Mouse (Mus musculus) spleen, postnatal 4 days (tissue): ENCODE measurements at regions not wholly inside any gene's neighbourhood (a gene's known extent, or its start where the extent isn't known, plus 50 kb on each side); places are given as distances from the start of the nearest gene placed in this dataset.
"Not testable (repeated sequence)": the region's sequence is repeated elsewhere in the genome, so short reads cannot be mapped to it uniquely, and the experiment has no call there.

Experiments
- DNase-seq, 2 experiments: peaks; one replicate each; pipeline ENCODE4 v3.0.0; 2022; ENCODE audit warnings: low spot score in 2 of 2

DNA sequence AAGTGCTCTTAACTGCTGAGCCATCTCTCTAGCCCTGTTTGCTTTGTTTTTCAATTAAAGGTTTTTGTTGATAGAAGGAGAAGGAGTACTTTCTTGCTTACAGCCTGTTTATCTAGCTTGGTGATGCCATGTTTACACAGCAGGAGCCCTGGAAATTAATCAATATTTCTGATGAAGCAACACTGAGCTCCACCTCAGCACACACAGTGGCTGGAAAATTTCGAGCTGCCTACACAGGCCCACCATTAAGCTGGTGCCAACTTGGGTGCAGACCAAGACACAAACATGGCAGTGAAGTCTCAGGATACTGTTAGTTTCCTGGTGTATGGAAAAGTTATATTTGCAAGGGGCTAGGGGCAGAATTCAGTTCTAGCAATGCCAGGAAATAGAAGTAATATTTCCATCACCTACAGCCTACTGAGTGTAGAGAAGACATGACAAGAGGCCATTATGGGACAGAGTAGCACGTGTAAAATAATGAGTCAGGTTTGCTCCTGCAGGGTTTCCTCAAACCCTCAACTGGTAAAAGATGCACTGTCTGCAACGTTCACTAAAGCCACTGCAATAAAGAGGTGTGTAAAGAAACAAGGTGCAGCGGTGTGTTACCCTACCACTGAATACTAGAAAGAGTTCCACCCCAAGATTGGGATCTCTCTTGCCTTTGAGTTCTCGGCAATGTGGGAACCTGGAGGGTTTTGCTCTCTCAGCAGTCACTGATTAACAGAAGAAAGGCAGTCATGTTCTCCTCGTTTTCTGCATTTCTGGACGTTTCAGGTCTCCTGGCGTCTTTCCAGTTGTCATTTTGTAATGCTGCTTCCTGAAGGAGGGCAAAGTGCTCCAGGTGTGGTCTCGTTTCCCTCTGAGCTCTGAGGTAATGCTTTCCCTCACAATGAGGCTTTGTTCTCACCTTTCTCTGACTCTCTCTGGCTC lies 108.8 kb upstream of the Fhl2 start:
- DNase-seq = no peak

DNA sequence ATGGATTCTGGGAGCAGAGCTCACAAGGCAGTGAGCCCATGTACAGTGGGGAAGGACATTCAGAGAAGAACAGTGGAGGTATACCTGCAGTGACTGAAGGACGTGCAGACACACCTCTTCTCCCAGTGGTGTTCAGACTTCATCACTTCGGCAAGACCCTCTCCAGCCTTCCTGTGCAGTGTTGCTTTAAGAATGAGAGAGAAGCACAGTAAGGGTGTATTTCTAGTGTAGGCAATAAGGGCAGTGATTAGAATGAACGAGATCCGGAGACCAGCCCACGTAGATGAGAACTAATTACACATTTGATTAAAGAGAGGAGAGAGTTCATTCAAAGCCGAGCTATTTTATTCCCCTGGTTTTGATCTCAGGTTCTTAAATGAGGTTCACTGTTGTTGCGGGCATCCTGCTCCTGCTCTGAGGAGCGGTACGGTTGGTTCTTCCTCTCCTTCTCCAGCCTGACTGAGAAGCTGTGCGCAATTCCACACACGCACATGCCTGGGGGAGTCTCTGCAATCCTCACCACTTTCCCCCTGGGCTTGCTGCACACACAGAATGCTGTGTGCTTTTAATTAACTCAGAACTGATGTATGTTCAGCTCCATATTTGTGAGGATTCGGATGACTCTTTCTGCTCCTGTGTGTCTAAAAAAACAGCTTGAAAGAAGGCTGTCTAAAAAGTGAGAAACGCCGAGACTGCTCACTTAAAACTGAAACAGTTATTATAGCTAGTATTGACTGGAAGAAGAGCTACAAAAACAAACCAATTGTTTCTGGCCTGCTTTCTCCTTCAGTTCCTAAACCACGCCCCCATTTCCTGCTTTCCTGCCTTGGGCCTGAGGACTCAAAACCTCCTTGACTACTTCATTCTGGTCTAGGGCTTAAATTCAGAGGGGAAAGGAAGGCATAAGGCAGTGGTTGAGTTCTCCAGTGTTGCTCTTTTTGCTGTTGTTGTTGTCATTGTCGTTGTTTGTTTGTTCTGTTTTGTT lies 114.2 kb upstream of the Fhl2 start:
- DNase-seq = no peak

- DNase-seq = not testable (repeated sequence)
Measured at GRCm38 (mm10) chr1:43316331-43316730, 119.5 kb upstream of the Fhl2 start.

DNA sequence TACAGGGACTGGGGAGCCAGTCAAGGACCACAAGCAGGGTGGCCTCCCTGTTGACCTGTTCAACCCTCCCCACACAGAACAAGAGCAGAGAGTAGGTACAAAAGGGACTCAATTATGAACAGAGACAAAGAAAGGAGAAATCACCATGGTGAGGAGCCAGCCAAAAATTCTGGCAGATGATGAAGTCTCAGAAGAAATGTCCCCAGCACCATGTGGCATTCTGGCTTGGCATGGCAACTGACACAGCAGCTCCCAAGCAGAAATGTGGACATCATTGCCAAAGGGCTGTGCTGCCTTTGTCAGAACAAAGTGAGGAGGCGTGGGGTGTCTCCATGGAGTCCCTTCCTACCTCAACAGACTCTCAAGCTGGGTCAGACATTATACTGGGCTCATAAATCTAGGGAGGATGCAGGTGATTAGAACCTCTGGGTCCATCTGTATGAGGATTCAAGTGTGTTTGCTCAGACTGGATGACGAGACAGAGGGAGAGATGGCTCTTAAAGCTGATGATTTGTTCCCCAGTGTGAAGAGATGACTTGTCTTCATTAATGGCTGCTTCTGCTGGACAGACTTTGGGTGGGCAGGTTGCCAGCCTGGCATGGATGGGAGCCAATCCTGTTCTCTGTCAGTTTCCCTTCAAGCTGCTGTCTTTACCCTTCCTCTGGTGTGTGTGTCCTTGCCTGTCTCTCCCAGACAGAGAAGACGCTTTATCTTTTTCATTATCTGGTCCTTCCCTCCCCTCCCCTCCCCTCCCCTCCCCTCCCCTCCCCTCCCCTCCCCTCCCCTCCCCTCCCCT lies 120.5 kb upstream of the Fhl2 start:
- DNase-seq = no peak

DNA sequence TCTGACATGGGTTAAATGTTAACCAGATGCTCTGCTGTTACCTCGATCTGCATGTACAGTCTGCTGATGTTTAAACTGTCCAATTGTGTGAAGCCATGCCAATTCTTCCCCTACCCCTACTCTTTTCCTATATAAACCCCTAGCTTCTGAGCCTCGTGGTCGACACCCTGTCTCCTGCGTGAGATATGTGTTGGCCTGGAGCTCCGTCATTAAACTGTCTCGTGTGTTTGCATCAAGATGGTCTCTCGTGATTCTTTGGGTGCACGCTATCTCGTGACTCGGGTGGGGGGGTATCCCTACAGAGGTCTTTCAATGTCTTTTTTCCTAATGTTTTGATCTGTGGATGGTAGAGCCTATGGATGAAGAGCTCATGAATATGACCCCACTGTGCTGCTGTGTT lies 110.9 kb upstream of the Nck2 start:
- DNase-seq = not testable (repeated sequence)

GRCm38 (mm10) chr1:43337168-43337784 lies 107.1 kb upstream of the Nck2 start:
- DNase-seq = peak in 1 of 2 experiments; percentile 34

DNA sequence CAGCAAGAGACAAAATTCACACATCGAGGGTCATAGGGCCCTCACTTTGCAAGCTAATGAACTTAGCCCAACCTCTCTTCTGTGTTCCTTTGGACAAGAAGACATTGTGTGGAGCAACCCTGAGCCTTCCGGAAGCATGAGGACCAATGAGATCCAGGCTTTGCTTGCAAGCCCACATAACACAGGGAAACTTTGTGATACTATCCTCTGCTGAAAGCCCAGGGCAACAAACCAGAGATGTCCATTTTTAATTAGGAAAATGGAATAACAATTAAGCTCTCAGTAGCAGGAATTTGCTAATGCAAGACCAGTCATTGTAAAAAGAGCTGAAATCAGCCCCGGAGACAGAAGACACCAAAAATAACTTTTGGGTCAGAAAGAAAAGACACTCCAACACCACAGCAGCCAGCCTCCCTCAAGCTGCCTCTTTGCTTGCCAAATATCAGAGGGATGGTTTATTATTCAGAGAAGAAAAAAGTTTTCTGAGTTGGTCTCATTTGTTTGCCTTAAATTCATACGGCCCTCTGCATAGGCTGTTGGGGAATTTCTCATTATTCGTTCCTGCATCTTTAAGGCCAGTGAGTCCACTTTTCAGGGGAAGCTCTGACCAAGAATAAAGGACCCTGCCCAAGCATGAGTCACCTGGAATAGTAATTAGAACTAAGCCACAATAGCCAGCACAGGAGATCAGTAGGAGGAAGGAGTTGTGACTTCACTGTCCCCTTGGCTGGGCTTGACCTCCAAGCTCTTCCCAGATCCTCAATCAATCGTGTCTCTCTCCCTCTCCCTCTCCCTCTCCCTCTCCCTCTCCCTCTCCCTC lies 106.1 kb upstream of the Nck2 start:
- DNase-seq = no peak

DNA sequence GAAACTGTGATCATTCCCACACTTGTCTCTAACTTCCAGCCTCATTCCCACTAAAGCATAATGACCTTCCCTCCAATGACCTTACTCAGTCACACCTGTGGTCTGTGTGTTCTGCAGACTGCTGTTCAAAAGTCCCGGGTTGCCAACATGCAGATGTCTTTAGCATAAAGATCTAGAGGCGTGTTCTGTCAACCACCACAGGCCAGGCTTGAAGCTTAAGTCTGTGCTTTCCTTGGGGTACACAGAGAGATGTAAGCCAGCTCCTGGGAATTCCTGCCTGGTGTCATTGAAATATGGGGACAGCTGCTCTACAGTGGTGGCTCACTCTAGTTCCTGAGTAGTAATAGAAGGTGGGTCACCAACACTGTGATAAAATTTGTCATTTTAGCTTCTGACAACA lies 101.5 kb upstream of the Nck2 start:
- no peak for DNase-seq

DNA sequence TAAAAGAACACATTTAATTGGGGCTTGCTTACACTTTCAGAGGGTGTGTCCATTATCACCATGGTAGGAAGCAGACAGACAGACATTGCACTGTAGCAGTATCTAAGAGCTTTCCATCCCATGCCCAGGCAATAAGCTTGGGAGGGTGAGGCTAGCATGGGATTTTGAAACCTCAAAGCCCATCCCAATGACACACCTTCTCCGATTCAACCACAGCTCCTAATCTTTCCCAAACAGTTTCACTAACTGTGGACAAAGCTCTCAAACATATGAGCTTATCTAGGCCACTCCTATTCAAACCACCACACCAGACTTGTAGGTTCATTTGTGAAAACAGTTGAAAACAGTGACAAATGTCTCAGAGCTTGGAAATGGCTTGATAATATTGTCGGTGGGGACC lies 101.0 kb upstream of the Nck2 start:
- no peak for DNase-seq

- DNase-seq = no peak
Measured at GRCm38 (mm10) chr1:43344001-43344400, 100.4 kb upstream of the Nck2 start.

DNA sequence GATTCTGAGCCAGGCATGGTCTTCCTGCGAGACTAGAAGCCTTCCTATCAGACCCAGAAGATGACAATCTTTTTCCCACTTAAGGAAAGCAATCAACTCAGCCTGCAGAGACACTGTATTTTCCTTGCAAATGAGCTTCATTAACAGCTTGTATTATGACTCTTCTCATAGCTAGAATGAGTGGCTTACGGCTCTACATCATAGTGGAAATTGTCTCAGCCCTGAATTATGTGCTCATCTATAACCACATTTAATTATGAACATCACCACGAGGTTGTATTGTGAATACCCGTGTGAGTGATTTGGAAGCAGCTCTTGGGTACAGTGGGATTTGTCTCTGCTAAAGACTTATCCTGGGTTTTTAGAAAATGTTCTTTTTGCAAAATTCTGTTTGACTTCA lies 97.2 kb upstream of the Nck2 start:
- DNase-seq = no peak

- no peak for DNase-seq
Measured at GRCm38 (mm10) chr1:43349966-43350365, 94.4 kb upstream of the Nck2 start.

- DNase-seq = peak in 1 of 2 experiments; percentile 38
Measured at GRCm38 (mm10) chr1:43358191-43358590, 86.2 kb upstream of the Nck2 start.

DNA sequence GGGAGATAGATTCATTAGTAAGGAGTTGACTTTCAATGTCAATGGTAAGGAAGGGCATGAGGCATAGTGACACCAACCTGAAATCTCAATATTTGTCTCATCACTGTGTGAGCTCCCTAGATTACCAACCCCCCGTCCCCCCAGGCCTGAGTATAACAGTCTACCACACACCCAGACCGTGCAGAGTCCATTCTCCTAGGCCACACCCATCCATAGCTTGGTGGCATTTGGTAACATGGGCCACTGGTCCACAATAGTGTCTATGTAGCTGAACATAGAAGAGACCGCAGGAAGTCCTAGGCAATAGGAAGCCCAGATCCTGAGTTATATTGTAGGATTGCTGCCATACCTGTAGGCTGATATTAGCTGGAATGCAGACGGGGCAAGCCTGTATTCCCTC lies 84.7 kb upstream of the Nck2 start:
- DNase-seq = no peak

DNA sequence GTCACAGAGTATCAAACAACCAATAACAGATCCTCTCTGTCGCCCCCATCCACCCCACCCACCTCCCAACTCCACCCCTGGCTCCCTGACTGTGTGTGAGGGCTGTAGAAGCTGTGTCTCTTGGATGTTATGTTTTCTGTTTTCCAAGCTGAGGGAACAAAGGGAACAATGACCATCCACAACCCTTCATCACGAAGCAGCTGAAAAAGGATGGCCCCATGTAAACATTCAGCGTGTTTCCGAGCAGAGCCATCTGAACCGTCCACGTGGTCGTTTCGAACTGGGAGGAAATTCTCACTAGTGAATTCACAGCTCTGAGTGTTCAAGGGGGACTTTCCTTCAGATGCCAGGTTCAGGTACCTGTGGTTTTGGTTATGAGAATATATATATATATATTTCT lies 84.1 kb upstream of the Nck2 start:
- no peak for DNase-seq

DNA sequence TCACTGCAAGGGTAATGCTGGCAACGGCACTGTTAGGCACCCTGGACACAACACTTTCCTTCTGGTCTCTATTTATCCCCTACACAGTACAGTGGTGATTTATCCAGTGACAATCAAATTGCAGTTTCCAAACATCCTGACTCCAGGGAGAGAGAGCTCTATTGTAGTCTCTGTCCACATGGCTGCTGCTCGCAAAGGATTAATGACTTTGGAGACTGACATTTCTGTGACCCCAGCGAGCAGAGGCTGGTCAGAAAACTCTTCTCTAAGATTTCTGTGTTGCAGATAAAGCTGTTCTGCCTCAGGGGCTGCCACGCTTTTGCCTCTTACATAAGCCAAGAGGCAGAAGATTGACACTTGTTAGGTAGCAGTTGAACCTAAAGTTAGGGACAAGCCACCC lies 83.6 kb upstream of the Nck2 start:
- no peak for DNase-seq

- DNase-seq = no peak
Measured at GRCm38 (mm10) chr1:43361455-43361863, 82.9 kb upstream of the Nck2 start.

GRCm38 (mm10) chr1:43362136-43362535 lies 82.2 kb upstream of the Nck2 start:
- no peak for DNase-seq

DNA sequence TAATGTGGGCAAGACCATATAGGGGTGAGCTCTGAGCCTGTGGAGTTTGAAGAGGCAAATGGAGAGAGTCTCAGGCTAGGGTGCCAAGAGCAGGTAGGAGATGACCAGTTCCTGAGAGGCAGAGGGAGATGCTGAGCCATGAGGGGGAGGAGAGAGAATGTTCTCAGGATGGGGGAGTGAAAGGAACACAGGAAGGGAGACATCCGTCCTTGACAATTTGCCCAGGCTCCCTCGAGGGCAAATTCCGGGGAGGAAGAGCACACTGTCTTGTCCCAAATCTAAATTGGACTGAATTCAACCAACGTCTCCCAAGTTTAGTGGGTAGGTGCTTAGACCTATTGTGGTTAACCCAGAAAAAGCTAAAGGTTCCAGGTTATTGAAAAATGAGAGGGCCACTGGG lies 81.2 kb upstream of the Nck2 start:
- DNase-seq = no peak

DNA sequence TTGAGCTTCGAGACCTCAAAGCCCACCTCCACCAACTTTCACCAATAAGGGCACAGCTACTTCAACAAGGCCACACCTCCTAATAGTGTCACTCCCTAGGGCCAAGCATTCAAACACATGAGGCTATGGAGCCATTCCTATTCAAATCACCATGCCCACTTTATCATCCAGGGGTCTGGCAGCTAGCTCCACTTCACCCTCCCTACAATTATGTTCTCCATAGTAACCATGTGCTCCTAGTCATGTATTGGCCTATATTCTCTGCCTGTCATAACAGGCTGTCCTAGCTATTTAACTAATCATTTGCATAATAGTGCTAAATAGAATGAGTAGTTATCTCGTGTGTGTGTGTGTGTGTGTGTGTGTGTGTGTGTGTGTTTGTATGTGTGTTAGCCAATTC lies 77.9 kb upstream of the Nck2 start:
- no peak for DNase-seq
